Mouse (Mus musculus) G1E-ER4 (cell line): ENCODE results near the gene Tnip1. TPM values are rescaled to one million over a fixed set of nuclear protein-coding genes. Genes with fewer than 3 reads are reported as not detected.

Source experiments
- GATA1 ChIP-seq: IDR thresholded peaks from one replicate; pipeline ENCODE4 v1.8.0; 2012; ENCODE audit warnings: low read length, inconsistent platforms
- polyA plus RNA-seq: library from polyadenylated mRNA; stranded (reverse); fragments of >175 nt; gene quantifications from 2 replicates; pipeline ENCODE4 v1.2.3, GENCODE M21; 2012

Gene Tnip1
- polyA plus RNA-seq, 1 experiment: 28.6 TPM

DNA sequence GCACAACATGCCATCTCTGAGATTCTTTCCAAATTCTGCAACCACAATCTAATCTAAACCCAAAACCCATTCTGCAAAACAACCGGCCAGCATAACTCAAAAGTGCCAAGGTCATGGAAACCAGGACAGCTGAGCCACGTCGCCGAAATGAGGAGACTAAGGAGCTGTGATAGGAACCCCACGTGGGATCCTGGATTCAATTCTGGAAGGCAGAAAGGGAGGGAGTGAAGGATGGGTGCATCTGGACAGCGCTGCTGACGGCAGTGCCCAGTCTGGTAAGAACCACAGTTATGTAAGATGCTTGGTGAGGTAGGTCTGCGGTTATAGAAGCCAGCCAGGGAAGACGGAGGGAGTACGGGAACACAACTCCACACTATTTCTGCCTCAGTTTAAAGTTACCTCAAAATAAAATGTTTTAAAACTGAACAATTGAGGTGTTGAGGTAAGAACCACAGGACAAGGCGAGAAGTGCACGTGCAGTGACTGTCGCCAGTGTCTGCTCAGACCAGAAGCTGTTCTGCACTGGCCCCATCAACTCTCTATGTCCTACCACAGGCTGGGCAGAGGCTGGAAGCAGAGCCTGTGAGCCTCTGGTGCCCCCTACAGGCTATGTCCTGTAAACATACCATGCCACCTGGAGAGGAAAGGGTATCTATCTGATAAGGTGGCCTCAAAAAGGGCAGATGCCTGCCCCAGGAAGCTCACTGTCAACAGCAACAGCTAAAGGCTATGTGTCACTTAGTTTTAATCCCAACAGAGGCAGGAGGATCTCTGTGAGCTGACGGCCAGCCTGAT, 35.2 kb downstream of the Tnip1 start:
- no peak for TF ChIP-seq GATA1

DNA sequence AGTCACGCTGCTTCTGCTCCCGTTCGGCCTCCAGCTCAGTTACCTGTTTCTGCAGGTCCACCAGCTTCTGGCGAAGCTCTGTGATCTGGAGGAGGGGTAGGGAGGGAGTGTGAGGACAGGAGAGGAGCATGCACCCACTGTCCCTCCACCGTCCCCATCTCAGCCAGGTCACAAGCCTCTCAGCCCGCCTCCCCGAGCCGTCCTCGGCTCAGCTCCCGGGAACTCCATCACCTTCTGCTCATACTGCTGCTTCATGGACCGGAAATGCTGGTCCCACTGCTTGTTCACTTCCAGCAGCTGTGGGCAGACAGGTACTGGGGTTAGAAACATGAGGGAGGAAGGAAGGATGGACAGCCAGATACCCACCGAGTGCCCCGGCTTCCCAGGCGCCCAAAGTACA, 38.6 kb downstream of the Tnip1 start:
- TF ChIP-seq GATA1: no peak

- no peak for TF ChIP-seq GATA1
These were observed 40.2 kb downstream of the Tnip1 start for GRCm38 (mm10) chr11:54922488-54922887.

- TF ChIP-seq GATA1: no peak
These were observed 40.9 kb downstream of the Tnip1 start for GRCm38 (mm10) chr11:54921798-54922197.

DNA sequence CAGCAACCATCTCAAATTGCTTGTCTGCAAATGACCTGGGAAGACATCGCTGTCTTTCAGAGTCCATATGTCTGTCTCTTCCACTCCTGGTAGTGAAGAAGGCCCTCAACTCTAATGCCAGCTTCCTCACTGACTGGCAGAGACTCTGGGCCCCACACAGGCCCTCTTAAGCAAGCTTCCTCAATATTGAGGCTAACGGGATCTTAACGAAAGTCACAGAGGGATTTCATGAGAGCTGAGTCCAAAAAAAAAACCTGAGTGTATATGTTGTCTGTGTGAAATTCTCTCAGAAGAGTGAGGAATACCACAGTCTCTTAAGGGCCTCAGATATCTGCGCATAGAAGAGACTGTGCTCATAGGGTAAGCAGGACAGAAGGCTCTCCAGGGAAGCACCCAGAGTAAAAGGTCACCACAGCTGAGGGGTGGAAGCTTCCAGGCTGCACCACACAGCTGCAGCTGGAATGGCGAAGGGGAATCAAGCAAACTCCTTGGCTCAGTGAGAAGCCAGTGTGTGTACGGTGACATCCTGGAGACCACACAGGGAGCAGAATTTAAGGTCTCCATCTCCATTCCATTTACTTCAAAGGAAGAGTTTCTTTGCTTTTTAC, 41.6 kb downstream of the Tnip1 start:
- TF ChIP-seq GATA1: no peak

GRCm38 (mm10) chr11:54920127-54920972, 42.4 kb downstream of the Tnip1 start:
- TF ChIP-seq GATA1: no peak

- no peak for TF ChIP-seq GATA1
These were observed 44.4 kb downstream of the Tnip1 start for GRCm38 (mm10) chr11:54918273-54918672.

- TF ChIP-seq GATA1: no peak
These were observed 45.3 kb downstream of the Tnip1 start for GRCm38 (mm10) chr11:54917461-54917860.

DNA sequence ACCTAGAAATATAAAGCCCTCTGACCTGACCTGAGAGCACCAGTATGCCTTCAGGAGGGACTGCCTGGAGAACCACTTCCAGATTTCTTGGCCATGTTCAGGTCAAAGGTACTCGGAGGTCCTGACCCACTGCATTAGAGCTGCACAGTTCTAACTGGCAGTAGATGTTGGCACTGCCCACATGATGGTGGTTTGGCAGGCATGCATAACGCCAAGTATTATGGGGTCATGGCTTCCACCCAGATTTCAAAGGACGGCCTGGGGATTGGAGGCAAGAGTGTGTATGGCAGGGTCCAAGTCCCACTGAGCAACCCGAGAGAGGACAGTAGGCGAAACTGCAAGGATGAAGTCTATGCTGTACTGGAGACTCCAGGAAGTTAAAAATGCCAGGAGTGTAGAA, 48.9 kb downstream of the Tnip1 start:
- TF ChIP-seq GATA1: no peak

- TF ChIP-seq GATA1: no peak
These were observed 50.0 kb downstream of the Tnip1 start for GRCm38 (mm10) chr11:54912503-54913316.

- TF ChIP-seq GATA1: no peak
These were observed 50.8 kb downstream of the Tnip1 start for GRCm38 (mm10) chr11:54911671-54912502.

- no peak for TF ChIP-seq GATA1
These were observed 51.5 kb downstream of the Tnip1 start for GRCm38 (mm10) chr11:54911201-54911600.

GRCm38 (mm10) chr11:54910081-54910665, 52.5 kb downstream of the Tnip1 start:
- no peak for TF ChIP-seq GATA1

DNA sequence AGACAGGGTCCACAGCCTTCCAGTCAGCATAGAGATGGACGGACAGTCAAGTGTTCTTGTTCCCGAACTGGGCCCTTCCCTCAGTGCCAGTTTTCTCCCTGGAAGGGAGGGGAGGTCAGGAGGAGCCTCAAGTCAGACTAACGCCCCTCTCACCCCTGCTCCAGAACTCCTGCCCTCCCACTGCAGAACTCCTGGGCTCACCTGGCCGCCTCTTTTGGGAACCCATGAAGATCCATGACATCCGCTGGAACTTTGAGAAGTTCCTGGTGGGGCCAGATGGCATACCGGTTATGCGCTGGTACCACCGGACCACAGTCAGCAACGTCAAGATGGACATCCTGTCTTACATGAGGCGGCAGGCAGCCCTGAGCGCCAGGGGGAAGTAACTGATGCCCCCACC, 53.4 kb downstream of the Tnip1 start:
- no peak for TF ChIP-seq GATA1
